Mouse (Mus musculus): ENCODE results near the gene Dennd1b.

GRCm38 (mm10) chr1:139039529-139040230 lies 76.4 kb downstream of the Dennd1b start:
- no peak for TF ChIP-seq CHD2 (IDR thresholded peaks at IDR 0.05; ENCODE audit: low read depth, low read length)
- no peak for TF ChIP-seq MAFK (IDR thresholded peaks at IDR 0.05; ENCODE audit: insufficient read depth, low read depth, low read length)
- TF ChIP-seq ZC3H11A (IDR thresholded peaks at IDR 0.05; ENCODE audit: borderline replicate concordance, low read depth, low read length), result no peak
- no peak for TF ChIP-seq ZNF384 (IDR thresholded peaks at IDR 0.05; ENCODE audit: low read depth, low read length)
- no peak for TF ChIP-seq HCFC1 (IDR thresholded peaks at IDR 0.05; ENCODE audit: borderline replicate concordance, insufficient read depth, low read length)

All from ES-E14 (cell line).